Mouse (Mus musculus): ENCODE measurements around the gene Arpp19.

The Arpp19 gene

GRCm38 (mm10) chr9:75038357-75038688, 909 bp downstream of the Arpp19 start:
- no peak for DNase-seq (ENCODE audit: low read depth, low spot score)

- DNase-seq (ENCODE audit: low read depth, low spot score), result no peak
These were observed 3.2 kb downstream of the Arpp19 start for GRCm38 (mm10) chr9:75040566-75040965.

GRCm38 (mm10) chr9:75041840-75042525, 4.6 kb downstream of the Arpp19 start:
- DNase-seq (ENCODE audit: low read depth, low spot score), result no peak

DNA sequence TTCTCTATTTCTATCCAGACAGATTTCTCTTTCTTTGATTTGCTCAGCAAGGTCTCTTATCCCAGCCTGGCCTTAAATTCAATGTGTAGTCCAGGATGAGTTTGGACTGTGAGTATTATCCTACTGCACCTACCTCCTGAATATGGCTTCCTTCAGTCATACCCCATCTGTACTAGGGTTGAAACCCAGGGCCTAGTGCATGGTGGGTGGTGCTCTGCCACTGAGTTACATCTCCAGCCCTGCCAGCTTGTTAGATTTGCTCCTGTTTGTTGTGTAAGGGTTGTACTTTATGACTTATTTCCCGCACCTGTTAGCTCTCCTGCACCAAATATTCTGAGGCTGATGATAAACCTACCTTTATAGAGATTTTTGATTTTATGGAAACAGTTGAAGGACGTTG, 5.8 kb downstream of the Arpp19 start:
- no peak for DNase-seq (ENCODE audit: low read depth, low spot score)

DNA sequence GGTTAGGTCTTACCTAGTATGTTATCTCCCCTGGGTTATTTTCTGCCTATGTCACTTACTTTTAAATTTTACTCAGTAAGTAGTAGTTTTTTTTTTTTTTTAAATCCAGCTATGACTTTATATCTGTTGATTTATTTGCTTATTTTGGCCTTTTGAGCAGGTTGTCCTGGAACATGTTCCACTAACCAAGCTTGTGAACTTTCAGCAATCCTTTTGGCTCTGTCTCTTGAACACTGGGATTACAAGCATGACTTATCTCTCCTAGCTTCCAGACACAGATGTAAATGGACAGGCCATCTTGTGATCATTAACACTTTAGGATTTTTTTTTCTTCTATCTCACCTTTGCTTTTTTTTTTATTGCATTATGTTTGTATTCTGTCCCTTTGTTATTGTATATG, 9.7 kb downstream of the Arpp19 start:
- no peak for DNase-seq (ENCODE audit: low read depth, low spot score)

DNA sequence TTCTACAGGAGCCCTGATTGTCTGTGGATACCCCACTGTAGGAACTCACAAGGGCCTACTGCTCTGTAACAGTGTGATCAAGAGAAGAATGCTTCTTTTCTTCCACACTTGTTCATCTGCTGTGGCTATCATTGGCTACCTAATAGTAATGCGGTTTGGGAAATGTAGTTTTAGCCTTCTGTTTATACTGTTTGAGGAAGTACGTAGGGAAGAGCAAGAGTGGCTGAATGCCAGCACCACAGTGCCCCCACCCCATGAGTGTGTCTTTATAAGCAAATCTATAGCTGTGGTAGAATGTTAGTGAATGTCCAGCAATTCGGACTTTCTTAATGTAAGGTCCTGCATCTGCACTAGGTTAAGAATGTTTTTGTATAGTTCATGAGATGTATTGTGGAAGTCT, 11.7 kb downstream of the Arpp19 start:
- no peak for DNase-seq (ENCODE audit: low read depth, low spot score)

DNA sequence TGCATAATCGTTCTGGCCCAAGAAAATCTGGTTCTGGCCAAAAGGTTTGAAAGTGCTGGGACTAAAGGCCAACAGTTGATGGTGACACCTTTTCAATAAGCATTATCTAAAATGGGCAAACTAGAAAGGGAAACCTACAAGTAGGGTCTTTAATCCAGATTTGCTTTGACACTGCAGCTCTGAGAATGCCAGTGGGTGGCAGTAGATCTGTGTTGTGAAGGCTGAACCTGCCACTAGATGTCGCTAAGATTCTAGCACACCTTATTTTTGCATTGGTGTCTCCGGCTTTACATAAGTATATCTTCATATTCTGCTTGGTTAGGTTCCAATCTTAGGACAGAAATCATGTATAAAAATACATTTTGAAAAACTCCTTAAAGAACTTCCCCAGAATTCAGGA, 12.6 kb downstream of the Arpp19 start:
- no peak for DNase-seq (ENCODE audit: low read depth, low spot score)

DNA sequence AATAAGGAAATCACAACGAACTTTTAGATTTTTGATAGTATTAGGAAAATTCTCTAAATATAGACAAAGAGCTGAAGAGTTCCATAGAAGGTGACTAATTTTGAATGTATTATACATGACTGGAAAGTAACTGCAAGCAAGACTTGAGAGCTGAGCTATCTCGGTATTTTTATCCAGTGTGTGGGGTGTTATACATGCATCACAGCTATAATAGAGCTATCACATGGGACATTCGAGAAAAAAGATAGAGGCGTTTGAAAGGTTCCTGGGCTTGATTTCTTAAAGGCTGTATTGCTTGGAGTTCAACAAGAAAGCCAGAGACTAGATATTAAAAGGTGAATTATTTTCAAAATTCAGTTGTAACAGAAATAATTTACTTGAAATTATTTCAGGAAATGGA, 14.4 kb downstream of the Arpp19 start:
- DNase-seq (ENCODE audit: low read depth, low spot score), result no peak

GRCm38 (mm10) chr9:75055046-75055445, 17.6 kb downstream of the Arpp19 start:
- no peak for DNase-seq (ENCODE audit: low read depth, low spot score)

DNA sequence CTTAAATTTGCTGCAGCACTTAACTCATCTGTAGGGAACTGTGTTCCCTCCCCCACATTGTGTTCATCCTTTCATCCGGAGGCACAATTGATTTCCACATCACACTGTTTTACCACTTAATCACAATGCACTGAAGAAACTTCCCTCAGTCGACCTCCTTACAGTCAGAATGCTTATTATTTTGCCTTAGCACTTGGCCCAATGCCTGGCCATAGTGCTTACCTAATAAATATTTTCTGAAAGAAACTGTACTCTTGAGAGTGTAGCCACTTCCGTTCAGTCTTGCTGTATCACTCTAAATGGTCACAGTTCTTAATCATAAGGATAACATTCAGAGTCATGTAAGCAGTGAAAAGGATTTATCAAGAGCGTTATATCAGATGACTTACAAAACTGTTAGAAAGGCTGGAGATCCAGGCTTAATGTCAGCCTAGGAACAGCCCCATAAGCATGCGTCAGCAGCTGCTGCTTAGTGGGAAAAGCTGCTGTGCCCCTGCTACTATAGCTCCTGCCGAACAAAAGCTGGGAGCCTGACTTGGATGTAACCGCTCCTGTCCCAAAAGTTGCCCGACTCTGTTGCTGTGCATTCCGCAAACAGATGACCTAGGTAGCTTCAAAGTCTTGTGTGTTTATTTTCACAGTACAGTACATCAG, 27.4 kb downstream of the Arpp19 start:
- DNase-seq (ENCODE audit: low read depth, low spot score), result no peak

- no peak for DNase-seq (ENCODE audit: low read depth, low spot score)
These were observed 33.1 kb downstream of the Arpp19 start, which contains the start of gene Myo5a for GRCm38 (mm10) chr9:75070457-75071028. TSS of gene Myo5a (plus strand) at chr9:75071015.

GRCm38 (mm10) chr9:75071029-75071705, 33.8 kb downstream of the Arpp19 start:
- DNase-seq (ENCODE audit: low read depth, low spot score), result peak; percentile 59

DNA sequence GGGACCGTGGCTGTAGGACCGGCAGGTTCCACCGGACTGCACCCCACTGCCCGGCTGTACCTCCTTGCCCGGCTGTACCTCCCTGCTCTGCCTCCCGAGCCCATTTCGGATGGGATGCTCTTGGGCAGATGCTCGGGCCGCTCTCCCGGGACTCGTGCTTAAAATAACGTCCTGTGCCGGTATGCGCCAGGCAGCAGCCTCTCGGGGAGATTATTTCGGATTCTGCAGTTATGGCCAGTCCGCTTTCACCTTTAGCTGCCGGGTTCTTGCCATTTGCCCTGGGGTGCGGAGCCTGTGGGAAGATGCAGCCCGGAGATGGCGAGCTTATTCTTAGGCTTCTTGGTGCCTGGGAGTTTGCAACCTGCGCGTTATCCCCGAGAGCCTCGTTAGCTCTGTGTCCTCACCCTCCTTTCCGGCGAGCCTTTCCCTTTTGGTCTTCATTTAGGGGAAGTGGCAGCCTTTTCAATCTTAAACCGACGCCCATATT, 34.3 kb downstream of the Arpp19 start:
- DNase-seq (ENCODE audit: low read depth, low spot score), result no peak

DNA sequence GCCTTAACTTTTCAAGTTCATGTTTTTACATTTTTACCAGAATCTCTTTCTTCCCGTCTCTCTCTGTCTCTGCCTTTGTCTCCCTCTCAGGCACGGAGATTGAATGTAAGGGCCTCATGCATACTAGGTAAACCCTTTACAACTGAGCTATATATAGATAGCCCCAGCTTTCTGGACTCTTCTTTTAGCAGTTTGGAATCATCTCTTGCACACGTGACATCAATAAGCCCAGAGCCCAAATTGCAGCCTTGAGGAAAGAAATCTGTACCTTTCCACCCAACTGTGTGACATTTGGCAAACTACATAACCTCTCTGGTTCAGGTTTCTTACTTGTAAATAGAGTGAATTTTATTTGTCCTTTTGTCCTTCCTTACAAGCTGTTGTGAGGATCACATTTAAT, 34.9 kb downstream of the Arpp19 start:
- DNase-seq (ENCODE audit: low read depth, low spot score), result no peak

DNA sequence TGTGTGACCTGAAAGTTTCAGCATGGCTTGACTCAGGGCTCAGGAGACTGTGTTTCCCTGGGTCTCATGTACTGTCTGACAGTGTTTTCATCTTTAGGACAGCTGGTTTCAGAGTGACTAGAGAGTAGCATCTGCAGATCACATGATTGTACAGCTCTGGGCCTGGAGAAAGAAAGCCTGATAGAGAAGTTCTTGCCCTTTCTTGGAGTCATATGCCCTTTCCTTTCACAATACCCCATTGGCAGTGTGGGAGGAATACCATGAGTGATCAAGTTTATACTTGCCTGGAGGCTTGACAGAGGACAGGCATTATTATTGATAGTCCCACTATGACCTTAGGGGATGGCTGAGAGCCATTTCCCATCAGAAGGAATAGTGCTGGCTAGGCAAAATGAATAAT, 39.8 kb downstream of the Arpp19 start:
- DNase-seq (ENCODE audit: low read depth, low spot score), result no peak

- peak; percentile 31 for DNase-seq (ENCODE audit: low read depth, low spot score)
These were observed 47.9 kb downstream of the Arpp19 start for GRCm38 (mm10) chr9:75085242-75085824.

GRCm38 (mm10) chr9:75087823-75088222, 50.4 kb downstream of the Arpp19 start:
- DNase-seq (ENCODE audit: low read depth, low spot score), result no peak

DNA sequence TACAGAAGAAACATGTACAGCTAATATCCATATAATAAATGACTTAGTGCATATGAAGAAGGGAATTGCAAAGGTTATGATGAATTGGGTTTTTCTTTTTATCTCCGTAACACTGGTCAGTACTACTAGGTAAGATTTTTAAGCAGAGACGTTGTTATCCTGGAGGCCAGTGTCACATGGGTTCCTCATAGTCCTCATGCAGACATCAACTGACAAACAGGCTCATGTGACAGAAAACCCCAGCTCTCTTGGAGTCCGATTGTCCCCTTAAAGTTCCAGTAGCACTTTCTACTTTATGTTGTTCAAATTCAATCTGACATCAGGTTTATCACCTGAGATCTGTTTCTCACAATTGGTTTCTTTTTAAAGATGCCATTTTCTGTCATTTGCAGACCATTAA, 51.9 kb downstream of the Arpp19 start:
- DNase-seq (ENCODE audit: low read depth, low spot score), result no peak

- DNase-seq (ENCODE audit: low read depth, low spot score), result no peak
These were observed 54.7 kb downstream of the Arpp19 start for GRCm38 (mm10) chr9:75092134-75092533.

GRCm38 (mm10) chr9:75094762-75095161, 57.3 kb downstream of the Arpp19 start:
- no peak for DNase-seq (ENCODE audit: low read depth, low spot score)

GRCm38 (mm10) chr9:75098937-75099336, 61.5 kb downstream of the Arpp19 start:
- no peak for DNase-seq (ENCODE audit: low read depth, low spot score)

- DNase-seq (ENCODE audit: low read depth, low spot score), result no peak
These were observed 62.9 kb downstream of the Arpp19 start for GRCm38 (mm10) chr9:75100157-75100781.
